Mouse (Mus musculus) stomach, embryonic 15.5 days (tissue): ENCODE measurements at regions not wholly inside any gene's neighbourhood (a gene's known extent, or its start where the extent isn't known, plus 50 kb on each side); places are given as distances from the start of the nearest gene placed in this dataset.

Experiments
- ATAC-seq: fragments of 200-750 bp; cut with Nextera tagmentation; 2 replicates; pipeline ENCODE4 v1.8.0; 2017; ENCODE audit warnings: low read depth, moderate number of reproducible peaks, moderate TSS enrichment; ENCODE audit not compliant: insufficient read depth, low FRiP score
- H3K27ac ChIP-seq: fragments of 300-500 bp; sonication (generic); 2 replicates; pipeline ENCODE4 v1.5.1; 2015; ENCODE audit warnings: mild to moderate bottlenecking, inconsistent platforms
- H3K27me3 ChIP-seq: fragments of 300-500 bp; sonication (generic); replicated peaks from 2 replicates; pipeline ENCODE4 v1.6.1; 2015; ENCODE audit warnings: inconsistent platforms
- H3K36me3 ChIP-seq: fragments of 300-500 bp; sonication (generic); 2 replicates; pipeline ENCODE4 v1.6.1; 2015; ENCODE audit warnings: inconsistent platforms
- H3K4me1 ChIP-seq: fragments of 300-500 bp; sonication (generic); 2 replicates; pipeline ENCODE4 v1.6.1; 2015; ENCODE audit warnings: inconsistent platforms
- H3K4me2 ChIP-seq: fragments of 300-500 bp; sonication (generic); 2 replicates; pipeline ENCODE4 v1.6.1; 2015; ENCODE audit warnings: mild to moderate bottlenecking, inconsistent platforms
- H3K4me3 ChIP-seq: fragments of 300-500 bp; sonication (generic); replicated peaks from 2 replicates; pipeline ENCODE4 v1.5.1; 2015; ENCODE audit warnings: inconsistent platforms
- H3K9ac ChIP-seq: fragments of 300-500 bp; sonication (generic); 2 replicates; pipeline ENCODE4 v1.6.1; 2015; ENCODE audit warnings: inconsistent platforms
- H3K9me3 ChIP-seq: fragments of 300-500 bp; sonication (generic); 2 replicates; pipeline ENCODE4 v1.6.1; 2016; ENCODE audit warnings: inconsistent platforms
- WGBS: fragments of 180-500 bp; shearing (Covaris S2); methylation state at CpG from one replicate; pipeline ENCODE4 v1.1.7; 2015; 5-methylcytosine and 5-hydroxymethylcytosine counted together

DNA sequence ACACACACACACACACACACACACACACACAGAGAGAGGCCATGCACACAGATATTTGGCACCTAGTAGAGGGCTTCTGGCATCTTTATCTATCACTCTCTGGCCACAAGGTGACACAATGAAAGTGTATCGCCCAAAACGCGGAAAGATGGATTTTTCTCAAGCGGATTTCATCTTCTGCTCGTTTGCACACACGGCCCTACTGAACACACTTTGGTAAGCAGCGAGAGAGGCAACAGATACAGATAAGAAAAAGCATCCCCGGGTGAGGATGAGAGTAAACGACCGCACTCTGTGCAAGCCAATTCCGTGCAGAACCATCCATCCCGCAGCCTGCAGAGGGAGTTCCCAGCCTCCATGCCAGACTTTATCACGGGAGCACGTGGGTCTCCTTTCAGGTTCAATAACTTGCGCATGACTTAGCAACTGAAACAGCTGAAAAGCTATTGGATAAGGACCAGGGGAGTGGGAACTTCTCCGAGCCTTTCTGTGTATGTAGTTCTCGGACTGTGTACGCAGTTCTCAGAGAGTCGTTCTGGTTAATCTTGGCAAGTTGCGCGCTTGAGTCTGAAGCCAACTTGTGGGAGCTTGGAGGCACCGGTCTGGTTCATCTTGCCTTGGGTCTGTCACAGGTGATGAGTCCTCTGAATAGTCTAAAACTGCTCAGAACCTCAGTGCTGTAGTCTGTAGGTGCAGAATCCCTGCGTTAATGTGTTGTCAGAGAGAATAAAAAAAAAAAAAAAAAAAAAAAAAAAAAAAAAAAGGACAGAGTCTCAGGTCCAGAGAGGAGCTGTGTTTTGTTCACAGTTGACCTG is 97.2 kb upstream of the Tmem178 start:
- Histone ChIP-seq H3K4me1 (no peaks in the 10 kb centered on the region), H3K27ac (no peak overlapping the region), H3K9me3 (no peaks in the 10 kb centered on the region), H3K4me3 (no peak overlapping the region), H3K36me3 (no peaks in the 10 kb centered on the region), H3K27me3 (no peaks in the 10 kb centered on the region), H3K4me2 (peak overlapping the region; percentile 36), H3K9ac (no peak overlapping the region)
- no peak for ATAC-seq
- WGBS, result 60% methylated on average over 23 of the region's 23 CpGs

DNA sequence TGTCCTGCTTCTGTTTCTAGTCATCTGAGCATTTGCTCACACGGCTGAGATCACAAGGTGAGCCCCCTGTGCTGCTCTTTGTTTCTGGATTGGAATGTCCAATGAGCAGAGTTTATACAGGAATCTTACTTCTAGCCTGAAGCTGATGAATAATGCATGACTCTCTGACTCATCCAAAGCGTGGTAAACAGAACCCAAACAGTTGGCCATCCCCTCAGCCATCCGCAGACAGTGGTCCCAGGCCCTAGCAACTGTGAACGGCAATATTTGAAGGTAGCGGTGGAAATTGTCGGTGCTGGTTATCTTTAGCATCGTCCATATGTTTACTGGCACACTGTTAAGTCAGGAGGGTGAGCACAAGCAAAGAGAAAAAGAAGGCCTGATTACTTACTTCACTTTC is 99.1 kb upstream of the Tmem178 start:
- H3K9ac ChIP-seq, result no peak overlapping the region
- no peaks in the 10 kb centered on the region for H3K36me3 ChIP-seq
- H3K4me3 ChIP-seq, result no peak overlapping the region
- no peaks in the 10 kb centered on the region for H3K27me3 ChIP-seq
- no peak overlapping the region for H3K27ac ChIP-seq
- ATAC-seq, result no peak
- WGBS, result 81% methylated on average over 7 of the region's 7 CpGs
- no peaks in the 10 kb centered on the region for H3K4me1 ChIP-seq
- H3K4me2 ChIP-seq, result no peak overlapping the region
- no peaks in the 10 kb centered on the region for H3K9me3 ChIP-seq

DNA sequence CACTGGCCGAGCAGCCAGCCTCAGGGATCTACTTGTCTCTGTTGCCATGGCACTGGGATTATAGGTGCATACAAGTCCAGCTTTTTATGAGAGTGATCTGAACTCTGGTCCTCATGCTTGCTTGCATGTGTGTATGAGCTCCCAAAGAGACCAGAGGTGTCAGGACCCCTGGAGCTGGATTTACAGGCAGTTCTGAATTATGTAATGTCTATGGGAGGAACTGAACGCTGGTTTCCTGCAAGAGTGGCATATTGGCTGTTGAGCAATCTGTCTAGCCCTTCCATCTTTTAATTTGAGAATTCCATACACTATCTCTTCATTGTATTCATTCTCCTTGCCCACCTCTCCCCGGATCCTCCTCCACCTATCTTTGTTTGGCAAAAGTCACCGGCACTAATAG is 102.5 kb upstream of the Tmem178 start:
- Histone ChIP-seq H3K9ac (no peak overlapping the region), H3K9me3 (no peaks in the 10 kb centered on the region), H3K4me2 (no peak overlapping the region), H3K36me3 (no peaks in the 10 kb centered on the region), H3K27ac (no peak overlapping the region), H3K4me3 (no peak overlapping the region), H3K4me1 (no peaks in the 10 kb centered on the region), H3K27me3 (no peaks in the 10 kb centered on the region)
- no peak for ATAC-seq
- WGBS, result 92% methylated on average over 4 of the region's 4 CpGs

GRCm38 (mm10) chr17:80840896-80841295 is 103.5 kb upstream of the Tmem178 start:
- no peak for ATAC-seq
- Histone ChIP-seq H3K4me2 (no peak overlapping the region), H3K4me3 (no peak overlapping the region), H3K4me1 (no peaks in the 10 kb centered on the region), H3K9ac (no peak overlapping the region), H3K36me3 (no peaks in the 10 kb centered on the region), H3K9me3 (no peaks in the 10 kb centered on the region), H3K27ac (no peak overlapping the region), H3K27me3 (no peaks in the 10 kb centered on the region)
- 81% methylated on average over 6 of the region's 6 CpGs for WGBS

- H3K4me1 ChIP-seq, result no peaks in the 10 kb centered on the region
- H3K9ac ChIP-seq, result no peak overlapping the region
- ATAC-seq, result no peak
- H3K27ac ChIP-seq, result no peak overlapping the region
- H3K9me3 ChIP-seq, result no peaks in the 10 kb centered on the region
- H3K4me3 ChIP-seq, result no peak overlapping the region
- no peaks in the 10 kb centered on the region for H3K36me3 ChIP-seq
- no peak overlapping the region for H3K4me2 ChIP-seq
- 88% methylated on average over 4 of the region's 4 CpGs for WGBS
- no peaks in the 10 kb centered on the region for H3K27me3 ChIP-seq
These were observed 104.0 kb upstream of the Tmem178 start for GRCm38 (mm10) chr17:80840452-80840851.

GRCm38 (mm10) chr17:80834701-80835100 is 106.4 kb upstream of the Map4k3 start:
- H3K27me3 ChIP-seq, result no peaks in the 10 kb centered on the region
- no peak overlapping the region for H3K27ac ChIP-seq
- no peaks in the 10 kb centered on the region for H3K36me3 ChIP-seq
- no peaks in the 10 kb centered on the region for H3K9me3 ChIP-seq
- no peak for ATAC-seq
- H3K4me3 ChIP-seq, result no peak overlapping the region
- no peak overlapping the region for H3K9ac ChIP-seq
- no peaks in the 10 kb centered on the region for H3K4me1 ChIP-seq
- no peak overlapping the region for H3K4me2 ChIP-seq

DNA sequence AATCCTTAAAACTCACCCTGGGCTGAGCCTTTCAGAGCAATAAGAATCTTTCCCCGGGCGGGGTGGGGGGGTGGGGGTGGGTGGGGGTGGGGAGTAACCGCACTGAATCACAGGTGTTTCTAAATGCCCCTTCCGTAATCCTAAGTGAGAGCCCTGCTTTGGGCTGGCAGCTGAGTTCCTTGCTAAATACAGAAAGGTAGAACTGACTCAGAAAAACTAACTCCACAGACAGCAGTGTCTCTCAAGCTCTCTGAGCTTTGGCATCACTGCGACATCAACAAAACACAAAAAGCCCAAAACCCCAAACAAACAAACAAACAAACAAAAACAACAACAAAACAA is 105.9 kb upstream of the Map4k3 start:
- Histone ChIP-seq H3K27ac (no peak overlapping the region), H3K9ac (no peak overlapping the region), H3K4me2 (no peak overlapping the region), H3K4me1 (no peaks in the 10 kb centered on the region), H3K9me3 (no peaks in the 10 kb centered on the region), H3K4me3 (no peak overlapping the region), H3K36me3 (no peaks in the 10 kb centered on the region), H3K27me3 (no peaks in the 10 kb centered on the region)
- no peak for ATAC-seq
- 26% methylated on average over 5 of the region's 5 CpGs for WGBS

GRCm38 (mm10) chr17:80833355-80834175 is 105.3 kb upstream of the Map4k3 start:
- Histone ChIP-seq H3K36me3 (no peaks in the 10 kb centered on the region), H3K4me2 (no peak overlapping the region), H3K27me3 (no peaks in the 10 kb centered on the region), H3K9ac (no peak overlapping the region), H3K4me3 (no peak overlapping the region), H3K27ac (no peak overlapping the region), H3K9me3 (no peaks in the 10 kb centered on the region), H3K4me1 (no peaks in the 10 kb centered on the region)
- 31% methylated on average over 10 of the region's 10 CpGs for WGBS
- peak; percentile 35; the same call in 1 of the 2 replicates for ATAC-seq

- Histone ChIP-seq H3K4me3 (no peak overlapping the region), H3K4me2 (no peak overlapping the region), H3K36me3 (no peaks in the 10 kb centered on the region), H3K9ac (no peak overlapping the region), H3K27me3 (no peaks in the 10 kb centered on the region), H3K27ac (no peak overlapping the region), H3K9me3 (no peaks in the 10 kb centered on the region), H3K4me1 (no peaks in the 10 kb centered on the region)
- 80% methylated on average over 4 of the region's 4 CpGs for WGBS
- ATAC-seq, result no peak
These were observed 103.4 kb upstream of the Map4k3 start for GRCm38 (mm10) chr17:80831686-80832085.

- H3K36me3 ChIP-seq, result no peaks in the 10 kb centered on the region
- 46% methylated on average over 2 of the region's 2 CpGs for WGBS
- ATAC-seq, result no peak
- H3K9ac ChIP-seq, result no peak overlapping the region
- no peak overlapping the region for H3K27ac ChIP-seq
- H3K4me1 ChIP-seq, result peaks cover 15% of the 10 kb centered on the region
- no peak overlapping the region for H3K4me3 ChIP-seq
- H3K27me3 ChIP-seq, result no peaks in the 10 kb centered on the region
- H3K4me2 ChIP-seq, result no peak overlapping the region
- no peaks in the 10 kb centered on the region for H3K9me3 ChIP-seq
These were observed 99.6 kb upstream of the Map4k3 start for GRCm38 (mm10) chr17:80827896-80828295.

DNA sequence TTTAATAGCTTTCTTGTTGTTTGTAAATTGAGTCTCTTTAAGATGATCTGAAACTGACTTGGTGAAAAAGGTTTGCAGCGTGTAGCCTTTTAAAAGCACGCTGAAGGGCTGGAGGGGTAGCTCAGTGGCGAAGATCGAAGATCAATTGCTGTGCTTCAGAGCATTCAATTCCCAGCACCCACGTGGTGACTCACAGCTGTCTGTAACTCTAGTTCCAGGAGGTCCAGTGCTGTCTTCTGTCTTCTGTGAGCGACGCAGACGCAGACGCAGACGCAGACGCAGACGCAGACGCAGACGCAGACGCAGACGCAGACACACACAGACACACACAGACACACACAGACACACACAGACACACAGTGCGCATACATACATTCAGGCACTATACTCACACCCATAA is 99.1 kb upstream of the Map4k3 start:
- 82% methylated on average over 17 of the region's 17 CpGs for WGBS
- Histone ChIP-seq H3K36me3 (no peaks in the 10 kb centered on the region), H3K4me1 (peaks cover 15% of the 10 kb centered on the region), H3K27me3 (no peaks in the 10 kb centered on the region), H3K27ac (no peak overlapping the region), H3K9me3 (no peaks in the 10 kb centered on the region), H3K4me3 (no peak overlapping the region), H3K4me2 (no peak overlapping the region), H3K9ac (no peak overlapping the region)
- ATAC-seq, result no peak

DNA sequence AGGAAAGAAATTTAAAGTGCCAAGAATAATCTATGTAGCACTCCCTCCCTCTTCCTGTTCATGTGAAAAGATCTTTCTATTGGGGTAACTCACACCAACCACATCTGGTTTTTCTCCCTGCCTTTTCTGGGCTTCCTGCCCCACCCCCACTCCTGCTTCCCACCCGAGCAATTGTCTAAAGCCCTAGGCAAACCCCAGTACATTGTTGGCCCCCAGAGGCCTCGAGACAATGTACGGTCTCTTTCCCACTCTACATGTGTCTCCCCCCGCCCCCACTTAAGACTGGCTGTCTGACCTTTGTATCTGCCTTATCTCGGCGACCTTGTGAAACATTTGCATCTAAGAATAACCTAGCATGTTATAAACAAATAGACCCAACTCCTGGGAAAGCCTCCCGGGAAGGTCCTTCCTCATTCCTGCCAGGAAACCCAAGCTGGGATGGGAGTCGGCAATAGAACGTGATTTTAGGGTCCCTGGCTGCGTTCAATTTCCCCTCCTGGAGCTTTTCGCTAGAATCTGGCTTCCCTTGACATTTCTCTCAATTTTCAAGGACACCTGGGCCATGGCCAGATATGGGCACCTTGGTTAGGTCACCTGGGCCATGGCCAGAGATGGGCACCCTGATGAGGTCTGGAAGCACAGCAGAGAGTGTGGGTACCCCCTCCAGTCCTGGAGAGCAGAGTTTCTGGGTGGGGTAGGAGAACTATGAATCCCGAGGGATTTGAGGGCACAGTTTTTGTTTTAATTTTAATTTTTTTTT is 97.9 kb upstream of the Map4k3 start:
- no peak overlapping the region for H3K9ac ChIP-seq
- H3K4me3 ChIP-seq, result no peak overlapping the region

More for the DNA sequence above, 97.9 kb upstream of the Map4k3 start:
- H3K27me3 ChIP-seq, result no peaks in the 10 kb centered on the region
- no peaks in the 10 kb centered on the region for H3K9me3 ChIP-seq
- WGBS, result 21% methylated on average over 12 of the region's 12 CpGs
- H3K4me2 ChIP-seq, result peak overlapping the region; percentile 17
- H3K36me3 ChIP-seq, result no peaks in the 10 kb centered on the region
- peaks cover 15% of the 10 kb centered on the region for H3K4me1 ChIP-seq
- peak overlapping the region; percentile 63 for H3K27ac ChIP-seq
- ATAC-seq, result peak; percentile 74
